Mouse (Mus musculus) kidney, postnatal 14 days (tissue): ENCODE measurements at regions not wholly inside any gene's neighbourhood (a gene's known extent, or its start where the extent isn't known, plus 50 kb on each side); places are given as distances from the start of the nearest gene placed in this dataset.

ENCODE experiments used
- DNase-seq: peaks from one replicate; pipeline ENCODE4 v3.0.0; 2022; ENCODE audit warnings: mixed read lengths

DNA sequence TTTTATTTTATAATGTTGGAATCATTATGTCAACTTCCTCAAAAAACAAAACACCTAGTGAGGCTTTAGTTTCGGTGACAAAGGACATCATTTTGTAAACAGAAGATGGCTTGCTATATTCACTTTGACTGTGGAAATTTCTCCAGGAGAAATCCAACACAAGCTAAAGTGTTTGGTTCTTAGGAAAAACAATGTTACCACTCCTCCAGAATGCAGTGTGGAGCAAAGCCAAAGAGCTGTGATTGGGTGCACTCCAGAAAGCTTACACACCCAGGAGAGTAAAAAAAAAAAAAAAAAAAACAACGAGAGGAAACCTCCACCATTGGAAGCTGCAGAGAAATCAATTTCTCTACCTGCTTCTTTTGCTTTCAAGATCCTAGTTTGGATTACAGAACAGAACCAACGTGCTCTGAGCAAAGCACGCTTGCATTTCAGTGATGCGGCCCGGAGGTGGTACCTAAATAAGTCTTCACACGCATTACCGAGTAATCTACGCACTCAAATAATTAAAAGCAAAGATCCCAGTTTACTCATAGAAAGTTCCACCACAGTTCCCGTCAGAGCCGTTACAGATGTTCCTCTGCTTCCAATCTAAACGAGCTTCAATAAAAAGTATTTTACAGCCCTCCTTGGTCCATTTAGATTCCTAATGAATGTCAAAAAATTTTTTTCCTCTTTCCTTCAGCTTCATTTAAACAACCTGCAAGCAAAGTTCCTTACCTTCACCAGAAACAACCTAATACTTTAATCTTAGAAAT is 199.5 kb upstream of the Gk2 start:
- no peak for DNase-seq

DNA sequence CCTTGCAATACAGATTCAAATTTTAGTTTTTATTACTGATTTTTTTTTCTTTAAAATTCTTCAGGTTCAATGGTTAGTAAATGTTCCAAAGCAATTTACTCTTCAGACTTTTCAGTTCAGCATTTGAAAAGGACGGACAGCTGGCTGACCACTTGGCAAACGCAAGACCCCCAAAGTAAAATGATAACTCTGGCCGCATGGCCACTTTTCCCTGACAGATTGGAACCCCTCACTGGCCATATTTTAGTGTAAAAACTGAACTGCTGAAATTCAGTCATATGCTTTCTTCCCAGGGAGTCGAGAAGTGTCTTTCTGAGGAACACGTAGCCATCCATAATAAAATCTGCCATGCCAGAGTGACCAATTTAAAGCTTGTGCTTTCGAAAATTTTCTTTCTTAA is 198.4 kb upstream of the Gk2 start:
- no peak for DNase-seq

DNA sequence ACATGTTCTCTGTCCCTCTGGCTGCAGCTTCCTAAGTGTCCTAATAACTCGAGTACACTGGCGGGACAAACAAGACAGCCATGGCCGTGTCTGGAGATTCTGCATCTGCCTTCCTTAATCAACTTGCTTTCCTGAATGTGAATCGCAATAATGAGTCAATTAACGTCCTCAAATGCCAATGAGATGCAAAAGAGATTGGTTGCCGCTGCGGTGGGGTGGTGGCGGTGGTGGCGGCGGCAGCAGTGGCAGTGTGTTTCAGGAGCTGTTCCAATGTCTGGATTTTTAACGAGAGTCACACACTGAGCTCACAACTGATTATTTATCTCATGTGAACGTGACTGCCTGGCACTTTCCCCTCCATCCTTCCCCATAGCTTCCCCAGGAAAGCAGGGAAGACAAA is 197.6 kb upstream of the Gk2 start:
- no peak for DNase-seq

DNA sequence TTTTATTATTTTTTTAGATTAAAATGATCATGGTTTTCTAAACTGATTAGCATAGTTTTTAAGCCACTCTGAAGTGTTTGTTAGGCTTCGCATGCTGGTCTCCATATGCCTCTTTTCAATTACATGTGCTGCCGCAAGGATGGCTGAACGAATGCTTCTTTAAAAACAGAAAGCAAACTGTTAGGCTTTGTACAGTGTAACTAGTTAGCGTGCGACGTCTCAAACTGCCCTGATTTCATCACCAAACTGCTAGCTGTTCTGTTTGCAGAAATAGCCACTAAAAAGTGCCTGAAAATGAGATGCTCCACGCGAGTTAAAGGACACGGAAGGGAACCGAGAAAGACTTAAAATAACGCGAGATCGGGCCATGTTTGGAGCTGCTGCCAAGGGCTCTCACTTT is 185.4 kb upstream of the Gk2 start:
- no peak for DNase-seq

DNA sequence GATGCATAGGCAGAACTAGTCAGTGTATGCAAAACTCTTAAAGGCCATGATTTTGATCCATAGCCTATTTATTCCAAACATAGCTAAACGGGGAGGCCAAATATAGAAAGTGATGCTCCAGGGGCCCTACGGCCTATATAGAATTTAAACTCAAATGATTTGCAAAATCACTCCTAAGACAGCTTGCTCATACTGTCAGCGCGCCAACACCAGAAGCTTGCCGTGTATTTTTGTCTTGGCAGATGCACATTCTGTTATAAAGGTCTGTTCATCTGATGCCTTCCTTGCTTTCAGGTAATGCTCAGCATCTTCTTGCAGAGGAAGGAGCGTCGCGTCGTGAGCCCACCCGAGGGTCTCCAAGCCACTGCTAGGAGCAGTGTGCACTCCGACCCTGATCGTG is 184.8 kb upstream of the Gk2 start:
- DNase-seq = no peak

DNA sequence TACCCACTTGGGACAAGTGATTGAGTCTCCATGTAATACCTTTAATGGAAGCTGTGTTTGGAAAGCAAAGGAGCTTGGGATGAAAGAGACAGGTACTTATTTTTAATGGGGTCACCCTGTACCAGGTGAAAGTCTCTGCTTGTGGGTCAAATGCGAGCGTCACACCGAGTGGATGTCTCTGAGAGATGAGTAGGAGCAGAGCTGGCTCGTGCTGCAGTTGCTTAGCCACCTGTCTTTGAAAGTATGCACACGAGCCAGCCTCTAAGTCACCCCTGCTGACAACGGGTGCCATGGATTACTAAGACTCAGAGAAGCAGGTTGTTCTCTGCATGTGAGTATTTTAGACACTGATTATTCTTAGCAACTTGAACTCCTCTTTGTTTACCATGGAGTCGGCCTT is 179.5 kb upstream of the Gk2 start:
- DNase-seq = no peak

DNA sequence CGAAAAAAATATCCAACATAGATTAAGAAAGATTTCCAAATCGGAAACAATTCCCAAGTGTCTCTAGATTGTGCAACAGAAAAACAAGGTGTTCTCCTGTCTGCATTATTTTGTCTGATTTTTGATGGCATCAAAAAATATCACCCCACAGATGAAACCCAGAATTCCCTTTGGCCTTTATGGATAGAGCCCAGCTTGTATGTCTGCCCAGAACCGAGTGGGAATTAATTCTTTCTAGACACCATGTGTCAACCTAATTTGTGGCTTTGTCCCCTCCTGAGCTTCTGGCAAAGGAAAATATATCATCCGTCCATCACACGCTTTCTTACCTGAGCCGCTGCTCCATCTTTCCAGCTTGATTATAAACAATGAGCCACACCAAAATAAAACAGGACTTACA is 176.9 kb upstream of the Gk2 start:
- no peak for DNase-seq

DNA sequence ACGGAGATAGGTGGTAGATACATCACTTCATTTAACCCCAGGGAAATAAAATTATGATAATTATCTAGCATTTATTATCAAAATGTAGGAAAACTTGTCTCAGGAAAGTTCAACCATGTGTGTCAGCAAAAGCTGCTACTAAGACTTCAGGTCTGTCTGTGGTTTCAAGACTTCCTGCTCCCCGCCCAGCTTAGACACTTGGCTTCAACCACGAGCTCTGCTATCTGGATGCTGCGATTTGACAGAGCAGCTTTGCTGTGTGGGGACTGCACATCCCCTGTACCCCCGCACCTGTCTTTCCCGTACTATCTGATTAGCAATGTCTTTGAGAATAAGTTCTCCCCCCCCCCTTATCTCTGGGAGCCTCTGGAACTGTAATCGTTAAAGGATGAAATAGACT is 176.0 kb upstream of the Gk2 start:
- no peak for DNase-seq

DNA sequence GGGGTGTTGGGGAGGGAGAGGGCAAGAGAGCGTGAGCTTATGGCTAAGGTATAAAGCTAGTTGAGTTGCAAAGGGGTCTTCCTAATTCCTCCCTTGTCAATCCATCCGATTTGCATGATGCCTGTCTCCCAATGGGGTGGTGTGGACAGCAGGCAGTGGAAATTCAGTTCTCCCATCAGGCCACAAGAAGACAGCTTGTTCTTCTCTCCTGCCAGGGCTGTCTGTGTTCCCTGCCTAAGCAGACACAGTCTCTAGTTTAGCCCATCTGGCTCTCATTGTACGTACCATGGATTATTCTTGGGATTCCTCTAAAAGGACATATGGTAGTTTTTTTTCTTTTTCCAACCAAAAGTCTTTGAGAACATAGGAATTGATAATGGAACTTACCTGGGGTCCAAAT is 168.4 kb upstream of the Gk2 start:
- no peak for DNase-seq

DNA sequence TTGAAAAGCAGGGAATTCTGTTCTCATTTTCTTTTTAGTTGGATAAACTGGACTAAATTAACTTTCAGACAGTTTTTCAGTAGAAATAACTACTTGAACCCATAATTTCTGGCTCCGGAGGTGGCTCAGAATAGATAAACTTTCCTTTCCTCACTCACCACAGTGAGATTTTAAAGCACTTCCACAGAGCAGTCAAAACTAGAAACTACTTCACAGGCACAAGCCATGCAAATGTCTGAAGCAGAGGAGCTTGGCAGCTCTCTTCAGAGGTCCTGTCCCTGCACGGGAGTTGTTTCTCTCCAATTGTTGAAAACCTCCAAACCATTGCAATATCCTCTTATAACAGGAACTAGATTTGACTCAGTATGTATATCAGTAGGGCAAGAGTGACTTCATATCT is 163.1 kb upstream of the Gk2 start:
- DNase-seq = no peak

DNA sequence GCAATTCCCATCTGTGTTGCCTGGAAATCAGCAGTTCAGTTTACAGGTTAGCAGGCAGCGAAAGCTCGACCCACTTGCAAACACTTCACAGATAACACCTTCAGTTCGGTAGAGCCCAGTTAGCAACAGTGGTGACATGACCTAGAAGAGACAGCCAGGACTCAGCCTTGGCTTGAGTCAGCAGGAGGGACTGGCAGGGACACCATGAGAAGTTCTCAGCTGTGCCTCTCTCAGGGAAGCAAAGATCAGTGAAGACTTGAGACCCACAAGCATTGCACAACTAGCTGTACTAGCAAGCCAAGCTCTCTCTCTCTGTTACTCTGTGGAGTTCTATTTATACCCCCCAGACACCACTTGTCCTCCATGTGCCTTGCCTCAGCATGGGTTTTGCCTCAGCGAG is 161.6 kb upstream of the Gk2 start:
- DNase-seq = no peak

DNA sequence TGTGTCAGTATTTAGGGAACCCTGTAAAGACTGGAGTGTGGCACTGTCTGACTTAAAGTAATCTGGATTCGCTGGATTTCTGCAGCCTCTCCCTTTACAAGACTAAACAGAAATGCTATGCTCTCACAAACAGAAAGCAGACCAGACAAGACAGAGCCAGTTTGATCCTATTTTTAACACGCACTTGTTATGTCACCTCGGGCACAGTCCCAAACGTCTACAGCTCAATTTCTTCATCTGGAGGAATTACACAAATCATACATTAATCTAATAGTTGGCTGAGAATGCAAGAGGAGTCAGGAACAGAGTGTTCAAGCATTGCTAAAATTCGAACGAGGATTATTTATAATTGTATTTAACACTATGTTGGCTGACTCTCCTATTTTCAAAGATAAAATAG is 145.4 kb upstream of the Gk2 start:
- DNase-seq = no peak

DNA sequence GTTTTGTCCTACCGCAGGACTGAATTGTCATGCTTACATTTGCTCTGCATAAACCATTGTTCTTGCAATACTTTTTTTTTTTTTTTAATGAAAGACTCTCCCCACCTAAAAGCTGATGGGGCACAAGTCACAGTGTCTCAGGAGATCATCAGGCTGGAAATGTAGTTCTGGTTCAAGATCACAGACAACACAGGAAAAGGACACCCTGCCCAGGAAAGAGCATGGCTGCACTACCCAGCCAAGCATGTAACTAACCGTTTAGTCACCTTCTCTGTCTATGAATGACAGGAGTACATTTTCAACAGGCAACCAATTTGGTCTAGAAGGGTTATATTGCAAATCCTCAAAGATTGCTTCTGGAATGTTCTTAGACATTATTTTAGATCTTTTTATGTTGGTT is 144.6 kb upstream of the Gk2 start:
- no peak for DNase-seq

DNA sequence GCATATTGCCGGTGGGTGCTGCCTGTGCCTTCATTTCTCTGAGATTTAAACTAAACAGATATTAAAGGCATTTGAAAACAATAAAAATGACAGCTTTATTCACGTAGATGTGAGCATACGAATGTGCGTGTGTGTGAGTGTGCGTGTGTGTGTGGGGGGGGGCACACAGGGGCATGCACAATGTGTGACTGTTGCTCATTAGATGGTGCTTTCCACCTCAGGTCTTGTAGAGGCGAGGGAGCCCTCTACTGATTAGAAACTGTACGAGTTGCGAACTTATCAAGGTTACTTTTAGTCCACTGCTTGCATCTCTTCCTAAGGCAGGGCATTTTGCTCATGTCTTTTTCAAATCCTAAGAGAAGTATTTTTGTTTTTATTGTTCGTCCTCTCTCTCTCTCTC is 141.9 kb upstream of the Gk2 start:
- no peak for DNase-seq

DNA sequence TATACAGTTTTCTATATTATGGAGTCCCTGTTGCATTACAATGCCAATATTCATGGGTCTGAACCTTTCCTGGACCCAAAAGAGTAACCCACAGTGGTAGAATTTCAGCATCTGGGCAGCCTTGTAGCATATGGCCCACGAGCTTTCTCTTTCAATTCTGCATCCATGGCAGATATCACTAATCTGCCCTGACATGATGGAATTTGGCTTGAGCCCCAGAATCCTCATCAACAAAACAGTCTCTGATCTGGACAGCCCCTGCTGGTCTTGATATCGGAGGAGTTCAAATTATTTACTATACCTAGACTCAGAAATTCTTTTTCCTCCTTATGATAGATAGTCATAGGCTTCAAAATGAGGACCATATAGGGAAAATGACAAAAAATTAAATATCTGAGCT is 139.1 kb upstream of the Gk2 start:
- no peak for DNase-seq

DNA sequence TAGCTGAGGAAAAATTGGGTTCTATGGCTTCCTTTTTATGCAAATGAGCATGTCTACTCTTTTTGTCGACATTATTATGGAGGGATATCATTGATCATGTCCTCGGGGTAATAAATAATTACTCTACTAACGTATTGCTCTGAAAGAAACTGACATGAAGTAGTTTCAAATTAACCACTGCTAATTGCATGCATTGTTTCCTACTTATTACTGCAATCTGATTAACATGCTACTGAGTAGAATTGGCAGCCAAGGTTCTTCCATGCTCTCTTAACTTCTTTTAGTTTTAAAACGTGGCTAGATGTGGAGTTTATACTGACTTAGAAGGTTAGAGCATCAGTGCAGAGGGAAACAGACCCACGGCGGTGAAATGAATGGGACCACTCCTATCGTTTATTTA is 137.3 kb upstream of the Gk2 start:
- DNase-seq = no peak

DNA sequence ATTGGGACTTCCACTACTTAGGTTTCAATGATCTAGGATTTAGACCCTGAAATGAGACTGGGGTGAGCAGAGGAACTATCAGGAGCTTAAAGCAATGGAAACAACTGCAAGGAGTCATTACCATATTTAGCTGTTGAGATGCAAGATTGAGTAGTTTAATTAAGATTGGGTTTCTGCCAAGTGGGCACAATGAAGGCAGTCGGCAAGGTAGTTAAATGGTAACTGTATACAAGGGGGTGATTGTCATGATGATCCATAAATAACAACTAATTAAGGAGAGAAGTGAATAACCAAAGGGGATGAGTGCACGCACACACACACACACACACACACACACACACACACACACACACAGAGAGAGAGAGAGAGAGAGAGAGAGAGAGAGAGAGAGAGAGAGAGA is 125.7 kb upstream of the Gk2 start:
- DNase-seq = no peak

DNA sequence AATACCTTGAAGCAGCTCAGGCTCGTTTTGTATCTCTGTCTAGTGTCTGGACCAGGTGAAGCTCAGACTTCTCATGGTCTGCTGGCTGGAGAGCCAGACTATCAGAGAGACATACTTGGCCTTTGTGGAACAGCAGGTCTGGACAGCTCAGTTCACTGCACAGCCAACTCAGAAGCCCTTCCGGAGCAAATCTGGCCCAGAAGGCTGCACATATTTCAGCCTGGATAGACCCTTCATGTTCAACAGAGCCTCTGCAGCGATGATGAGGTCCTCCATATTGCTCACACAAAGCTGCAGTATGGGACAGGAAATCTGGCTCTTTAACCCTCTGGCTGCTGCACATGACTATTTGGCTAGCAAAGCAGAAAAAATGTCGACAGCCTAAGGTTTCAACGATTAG is 108.7 kb upstream of the Gk2 start:
- DNase-seq = no peak

DNA sequence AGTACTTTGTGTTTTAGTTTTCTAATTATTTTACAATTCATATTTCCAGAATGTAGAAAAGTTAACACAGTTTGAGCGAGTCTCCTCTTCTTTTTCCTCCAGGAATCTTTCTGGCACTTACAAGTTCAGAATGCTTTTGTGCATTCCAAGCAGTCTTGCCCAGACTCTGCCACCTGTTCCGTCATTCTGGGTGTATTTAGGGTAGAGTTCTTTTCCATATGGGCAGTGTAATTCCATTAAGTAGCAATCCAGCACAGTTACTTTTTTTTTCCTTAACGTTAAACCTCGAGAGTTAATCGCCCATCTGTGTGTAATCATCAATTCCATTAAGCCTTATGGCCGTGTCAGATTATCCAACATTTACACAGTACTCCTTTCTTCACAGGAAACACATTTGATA is 106.9 kb upstream of the Gk2 start:
- no peak for DNase-seq

DNA sequence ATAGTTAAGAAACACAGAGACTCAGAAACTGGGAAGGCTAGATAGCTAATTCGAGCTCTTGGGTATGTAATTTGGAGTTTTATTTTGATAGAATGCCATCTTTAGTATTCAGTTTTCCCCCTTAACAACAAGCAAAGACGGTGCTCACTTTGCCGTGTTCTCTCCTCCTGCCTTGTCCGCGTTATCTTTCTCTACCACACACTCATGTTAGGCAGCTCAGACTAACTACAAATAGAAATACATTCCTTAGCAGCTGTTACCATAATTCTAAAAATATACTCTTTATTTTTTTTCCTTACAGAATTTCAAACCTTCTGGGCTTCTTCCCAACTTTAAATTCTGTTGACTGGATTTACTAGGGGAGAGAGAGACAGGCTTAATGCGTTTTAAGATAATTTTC is 97.5 kb upstream of the Gk2 start:
- DNase-seq = no peak

DNA sequence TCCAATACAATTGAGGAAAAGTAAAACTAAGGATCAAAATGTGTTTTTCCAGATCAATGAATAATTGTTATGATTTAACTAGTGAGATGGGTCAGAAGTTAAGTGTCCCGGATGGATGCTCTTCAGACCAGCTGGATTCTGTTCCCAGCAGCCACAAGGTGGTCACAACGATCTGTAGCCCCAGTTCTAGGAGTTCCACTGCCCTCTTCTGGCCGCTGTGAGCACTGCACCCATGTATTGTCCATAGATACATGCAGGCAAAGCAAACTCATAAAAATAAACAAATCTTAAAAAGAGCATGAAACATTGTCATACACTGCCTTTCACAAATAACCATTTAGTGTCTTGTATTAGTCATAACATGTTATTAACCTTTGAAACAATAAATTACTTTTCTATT is 96.3 kb upstream of the Gk2 start:
- DNase-seq = no peak

DNA sequence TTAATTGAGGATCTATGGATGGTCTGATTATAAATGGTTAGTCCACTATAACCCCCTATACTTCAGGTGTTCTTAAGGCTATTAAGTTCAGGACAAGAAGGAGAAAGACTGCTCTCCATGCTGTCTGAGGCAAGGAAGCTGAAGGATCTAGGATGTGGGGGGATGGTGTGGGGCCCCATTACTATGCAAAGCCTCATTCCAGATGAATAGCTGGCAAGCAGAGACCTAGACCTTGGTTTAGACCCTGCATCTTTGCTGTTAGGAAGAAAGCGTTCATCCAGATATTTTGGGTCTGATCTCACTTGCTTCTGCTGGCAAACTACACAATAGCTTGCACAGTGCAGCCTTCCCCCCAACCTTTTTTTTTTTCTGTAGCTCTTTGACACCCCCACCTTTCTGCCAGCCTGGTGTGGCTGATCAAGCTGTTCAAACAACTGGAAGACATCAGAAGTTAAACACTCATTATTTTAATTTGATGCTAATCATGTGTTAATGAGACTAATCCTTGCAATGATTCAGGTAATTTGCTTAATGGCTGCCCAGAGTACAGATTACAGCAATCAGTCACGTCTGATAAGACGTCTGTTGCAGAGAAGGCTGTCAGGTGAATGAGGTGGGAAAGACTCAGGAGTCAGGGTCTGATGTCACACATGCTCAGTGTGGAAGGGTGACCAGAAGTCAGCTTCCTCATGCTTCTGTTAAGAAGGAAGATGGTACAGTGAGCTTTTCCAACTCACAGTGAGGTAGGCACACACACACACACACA is 80.9 kb upstream of the Gk2 start:
- DNase-seq = no peak

DNA sequence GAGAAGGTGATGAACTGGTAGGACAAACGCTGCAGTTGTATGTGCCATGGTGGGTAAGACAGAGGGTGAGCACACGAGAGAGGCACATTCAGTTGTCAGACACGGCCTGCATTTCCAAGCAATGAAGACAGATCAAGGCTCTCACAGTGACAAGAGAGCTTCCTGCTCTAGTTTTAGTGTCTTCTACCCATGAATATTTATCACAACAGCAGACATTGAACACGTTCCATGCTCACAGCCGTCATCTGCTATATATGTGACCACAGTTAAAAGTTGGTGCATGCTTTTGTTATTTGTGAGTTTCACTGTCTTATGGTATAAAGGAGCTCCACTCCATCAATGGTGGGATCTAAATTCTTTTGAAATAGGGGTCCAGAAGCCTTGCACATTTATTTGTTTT is 76.9 kb upstream of the Gk2 start:
- DNase-seq = no peak

DNA sequence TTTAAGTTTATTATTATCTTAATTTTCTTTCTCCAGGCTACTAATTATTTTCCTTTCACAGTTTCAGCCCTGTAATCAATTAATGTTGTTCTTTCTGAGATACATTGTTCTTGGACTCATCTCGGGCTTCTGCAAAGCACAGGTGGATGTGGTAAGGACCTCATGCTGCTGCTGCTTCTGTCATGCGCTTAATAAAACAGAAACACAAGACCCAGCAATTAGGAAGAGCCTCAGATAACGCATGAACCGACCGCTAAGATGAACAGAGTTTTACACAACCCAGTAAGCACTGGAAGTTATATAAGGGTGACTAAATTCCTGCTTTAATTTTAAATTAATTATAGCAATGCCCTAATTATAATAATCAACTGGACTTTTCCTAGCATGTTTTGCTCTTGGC is 70.7 kb upstream of the Gk2 start:
- DNase-seq = no peak
